Mouse (Mus musculus) forebrain, embryonic 13.5 days (tissue): ENCODE results near the gene D430041D05Rik. TPM values are rescaled to one million over a fixed set of nuclear protein-coding genes. Genes with fewer than 3 reads are reported as not detected.

Experiments used
- ATAC-seq: fragments of 200-750 bp; cut with Nextera tagmentation; 2 replicates; pipeline ENCODE4 v1.8.0; 2017
- H3K27ac ChIP-seq: fragments of 300-500 bp; sonication (generic); 2 replicates; pipeline ENCODE4 v1.5.1; 2015; ENCODE audit warnings: inconsistent platforms, mild to moderate bottlenecking, moderate library complexity
- H3K27me3 ChIP-seq: fragments of 300-500 bp; sonication (generic); 2 replicates; pipeline ENCODE4 v1.6.1; 2015; ENCODE audit warnings: mild to moderate bottlenecking, inconsistent platforms
- H3K36me3 ChIP-seq: fragments of 300-500 bp; sonication (generic); 2 replicates; pipeline ENCODE4 v1.6.1; 2015; ENCODE audit warnings: mild to moderate bottlenecking, inconsistent platforms; ENCODE audit not compliant: poor library complexity, severe bottlenecking
- H3K4me1 ChIP-seq: fragments of 300-500 bp; sonication (generic); 2 replicates; pipeline ENCODE4 v1.6.1; 2015; ENCODE audit warnings: inconsistent platforms
- H3K4me2 ChIP-seq: fragments of 300-500 bp; sonication (generic); 2 replicates; pipeline ENCODE4 v1.6.1; 2015; ENCODE audit warnings: inconsistent platforms, mild to moderate bottlenecking, moderate library complexity
- H3K4me3 ChIP-seq: fragments of 300-500 bp; sonication (generic); 2 replicates; pipeline ENCODE4 v1.5.1; 2015; ENCODE audit warnings: mild to moderate bottlenecking, inconsistent platforms
- H3K9ac ChIP-seq: fragments of 300-500 bp; sonication (generic); 2 replicates; pipeline ENCODE4 v1.6.1; 2015; ENCODE audit warnings: mild to moderate bottlenecking, inconsistent platforms
- H3K9me3 ChIP-seq: fragments of 300-500 bp; sonication (generic); replicated peaks from 2 replicates; pipeline ENCODE4 v1.6.1; 2016; ENCODE audit warnings: inconsistent platforms
- WGBS: fragments of 180-500 bp; shearing (Covaris S2); methylation state at CpG from one replicate; pipeline ENCODE4 v1.1.7; 2015; 5-methylcytosine and 5-hydroxymethylcytosine counted together
- polyA plus RNA-seq: library from polyadenylated mRNA; unstranded; fragments of >200 nt; fragmentation: Nextera tagmentation; extraction: Ambion mirVana; gene quantifications from 2 replicates; pipeline ENCODE4 v1.2.1, GENCODE M21; 2015

The D430041D05Rik gene
- polyA plus RNA-seq, 1 experiment from 2014 or later = 4.6 TPM

DNA sequence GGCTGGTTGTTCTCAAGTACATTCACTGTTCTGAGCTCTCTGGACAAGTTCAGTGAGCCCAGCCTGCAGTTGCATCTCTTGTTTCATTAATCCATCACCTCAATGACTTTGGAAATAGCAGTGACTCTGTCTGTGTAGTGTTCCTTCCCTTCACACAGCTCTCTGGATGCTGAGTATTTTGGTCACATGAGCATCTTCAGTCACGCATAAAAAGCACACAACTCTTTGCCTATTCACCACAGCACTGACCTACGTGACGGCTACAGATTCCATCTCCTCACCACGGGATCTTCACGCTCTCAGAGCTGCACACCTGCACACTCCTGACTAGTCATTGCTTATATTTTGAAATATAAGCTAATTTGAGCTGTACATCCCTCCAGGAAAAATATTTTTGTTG, 202.4 kb downstream of the D430041D05Rik start:
- 60% methylated on average over 5 of the region's 5 CpGs for WGBS
- Histone ChIP-seq H3K4me1 (peaks cover 21% of the 10 kb centered on the region), H3K4me3 (no peak overlapping the region), H3K9me3 (no peaks in the 10 kb centered on the region), H3K9ac (no peak overlapping the region), H3K27me3 (no peaks in the 10 kb centered on the region), H3K4me2 (peak overlapping the region; percentile 24), H3K36me3 (0 out of 2 replicates have a peak, but pooled peaks cover 5% of the 10 kb centered on the region), H3K27ac (peak overlapping the region; percentile 54)
- peak; percentile 40 for ATAC-seq

DNA sequence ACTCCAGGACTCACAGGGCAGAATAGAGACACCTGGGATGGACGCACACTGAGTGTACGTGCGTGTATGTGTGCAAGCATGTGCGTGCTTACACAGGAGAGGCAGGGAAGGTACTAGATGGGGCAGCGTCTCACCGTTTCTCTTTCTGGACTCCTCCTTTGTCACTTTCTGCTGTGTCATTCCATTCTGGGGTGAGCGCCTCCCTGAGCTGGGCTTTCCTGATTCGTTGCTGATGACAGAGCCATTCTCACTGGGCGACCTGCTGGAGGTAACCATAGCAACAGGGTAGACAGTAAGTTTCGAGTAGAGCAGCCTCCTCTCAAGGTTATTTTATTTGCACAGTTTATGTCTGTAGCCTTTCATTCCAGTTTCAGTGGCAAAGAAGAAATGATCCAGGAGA, 202.9 kb downstream of the D430041D05Rik start:
- H3K4me3 ChIP-seq = no peak overlapping the region
- no peaks in the 10 kb centered on the region for H3K9me3 ChIP-seq
- 15% methylated on average over 10 of the region's 10 CpGs for WGBS
- H3K36me3 ChIP-seq = 0 out of 2 replicates have a peak, but pooled peaks cover 5% of the 10 kb centered on the region
- H3K4me2 ChIP-seq = peak overlapping the region; percentile 24
- peak overlapping the region; percentile 46 for H3K9ac ChIP-seq
- no peaks in the 10 kb centered on the region for H3K27me3 ChIP-seq
- H3K4me1 ChIP-seq = peaks cover 21% of the 10 kb centered on the region
- H3K27ac ChIP-seq = peak overlapping the region; percentile 54
- peak; percentile 89 for ATAC-seq

- Histone ChIP-seq H3K4me2 (no peak overlapping the region), H3K27ac (no peak overlapping the region), H3K9ac (no peak overlapping the region), H3K27me3 (no peaks in the 10 kb centered on the region), H3K4me1 (peaks cover 21% of the 10 kb centered on the region), H3K9me3 (no peaks in the 10 kb centered on the region), H3K36me3 (0 out of 2 replicates have a peak, but pooled peaks cover 8% of the 10 kb centered on the region), H3K4me3 (no peak overlapping the region)
- WGBS = 46% methylated on average over 8 of the region's 8 CpGs
- ATAC-seq = no peak
These were observed 205.2 kb downstream of the D430041D05Rik start for GRCm38 (mm10) chr2:104205623-104206022.

- Histone ChIP-seq H3K9me3 (no peaks in the 10 kb centered on the region), H3K4me3 (no peak overlapping the region), H3K4me2 (no peak overlapping the region), H3K9ac (no peak overlapping the region), H3K36me3 (0 out of 2 replicates have a peak, but pooled peaks cover 8% of the 10 kb centered on the region), H3K27me3 (no peaks in the 10 kb centered on the region), H3K27ac (no peak overlapping the region), H3K4me1 (no peaks in the 10 kb centered on the region)
- 58% methylated on average over 3 of the region's 3 CpGs for WGBS
- no peak for ATAC-seq
These were observed 210.6 kb downstream of the D430041D05Rik start for GRCm38 (mm10) chr2:104200211-104200610.

DNA sequence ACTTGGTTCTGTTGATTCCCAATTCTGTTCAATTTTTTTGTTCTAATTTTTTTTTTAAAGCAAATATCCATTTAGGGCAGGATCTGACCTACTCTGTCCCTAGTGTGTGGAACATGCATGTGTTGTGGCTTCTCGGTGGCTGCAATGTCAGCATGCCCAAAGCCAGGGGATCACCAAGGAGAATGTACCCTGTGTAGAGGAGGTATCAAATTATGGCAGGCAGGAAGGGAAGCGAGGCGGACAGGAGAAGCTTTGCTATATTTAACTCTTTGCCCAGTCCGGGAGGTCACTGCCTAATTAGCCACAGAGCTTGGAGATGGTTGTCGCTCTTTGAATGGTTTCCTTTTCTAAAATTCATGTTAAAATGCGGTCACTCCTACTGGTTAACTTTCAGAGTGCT, 212.6 kb downstream of the D430041D05Rik start:
- Histone ChIP-seq H3K36me3 (0 out of 2 replicates have a peak, but pooled peaks cover 3% of the 10 kb centered on the region), H3K4me2 (no peak overlapping the region), H3K4me3 (no peak overlapping the region), H3K9me3 (no peaks in the 10 kb centered on the region), H3K4me1 (no peaks in the 10 kb centered on the region), H3K27me3 (no peaks in the 10 kb centered on the region), H3K9ac (no peak overlapping the region), H3K27ac (no peak overlapping the region)
- WGBS = 89% methylated on average over 6 of the region's 6 CpGs
- ATAC-seq = no peak

GRCm38 (mm10) chr2:104197281-104197680, 213.5 kb downstream of the D430041D05Rik start:
- no peak for ATAC-seq
- Histone ChIP-seq H3K9ac (no peak overlapping the region), H3K27ac (no peak overlapping the region), H3K4me2 (no peak overlapping the region), H3K4me3 (no peak overlapping the region), H3K4me1 (no peaks in the 10 kb centered on the region), H3K36me3 (0 out of 2 replicates have a peak, but pooled peaks cover 3% of the 10 kb centered on the region), H3K27me3 (no peaks in the 10 kb centered on the region), H3K9me3 (no peaks in the 10 kb centered on the region)
- 35% methylated on average over 3 of the region's 3 CpGs for WGBS

DNA sequence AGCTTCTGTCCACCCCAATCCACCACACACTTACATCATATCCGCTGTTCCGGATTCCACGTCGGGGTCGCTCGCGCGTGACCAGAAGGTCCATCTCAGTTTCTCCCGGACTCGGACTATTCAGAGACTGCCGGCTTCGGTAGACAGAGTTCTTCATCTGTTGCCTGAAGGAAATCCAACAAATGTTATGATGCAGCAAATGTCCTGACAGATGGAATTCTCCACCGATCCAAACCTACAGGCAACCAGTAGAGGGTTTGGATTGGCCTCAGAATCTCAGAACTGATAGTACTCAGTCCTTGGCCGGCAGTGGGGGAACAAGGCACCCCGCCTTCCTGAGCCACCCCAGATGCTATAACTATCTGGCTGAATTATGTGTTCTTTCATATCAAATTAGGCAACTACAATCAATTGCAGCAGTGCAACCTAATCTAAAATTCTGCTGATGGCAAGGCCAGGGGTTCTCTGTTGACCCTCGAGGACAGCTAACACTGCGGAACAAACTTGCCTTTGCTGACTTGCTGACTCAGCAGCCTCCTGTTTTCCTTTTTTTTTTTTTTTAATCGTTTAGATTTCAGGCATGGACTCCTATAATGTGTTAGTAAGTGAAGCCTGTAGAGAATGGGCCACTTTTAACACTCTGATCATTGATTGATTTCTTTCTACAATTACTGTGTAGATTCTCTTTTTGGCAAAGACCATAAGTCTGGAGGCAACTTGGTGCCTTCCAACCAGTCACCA, 218.2 kb downstream of the D430041D05Rik start:
- Histone ChIP-seq H3K4me3 (no peak overlapping the region), H3K27ac (no peak overlapping the region), H3K4me2 (no peak overlapping the region), H3K9me3 (no peaks in the 10 kb centered on the region), H3K27me3 (no peaks in the 10 kb centered on the region), H3K36me3 (no peaks in the 10 kb centered on the region), H3K9ac (no peak overlapping the region), H3K4me1 (no peaks in the 10 kb centered on the region)
- ATAC-seq = no peak
- WGBS = 94% methylated on average over 18 of the region's 18 CpGs

DNA sequence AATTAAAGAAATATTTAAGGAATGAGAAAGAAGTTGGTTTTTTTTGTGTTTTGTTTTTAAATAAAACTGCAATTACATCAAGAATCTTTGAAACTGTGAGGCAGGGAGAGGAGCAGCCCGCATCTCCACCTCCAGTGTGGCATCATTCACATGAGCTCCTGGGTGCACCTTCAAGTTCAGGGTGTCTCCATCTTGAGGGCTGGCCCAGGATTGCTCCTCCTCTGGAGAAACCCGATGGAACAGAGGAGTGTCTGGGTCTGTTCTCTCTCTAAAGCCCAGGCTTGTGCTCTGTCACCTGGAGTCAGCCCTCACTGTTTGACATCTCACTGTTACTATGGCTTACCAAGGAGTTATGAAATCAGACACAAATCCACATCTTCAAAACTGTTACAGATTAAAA, 219.1 kb downstream of the D430041D05Rik start:
- no peak for ATAC-seq

DNA sequence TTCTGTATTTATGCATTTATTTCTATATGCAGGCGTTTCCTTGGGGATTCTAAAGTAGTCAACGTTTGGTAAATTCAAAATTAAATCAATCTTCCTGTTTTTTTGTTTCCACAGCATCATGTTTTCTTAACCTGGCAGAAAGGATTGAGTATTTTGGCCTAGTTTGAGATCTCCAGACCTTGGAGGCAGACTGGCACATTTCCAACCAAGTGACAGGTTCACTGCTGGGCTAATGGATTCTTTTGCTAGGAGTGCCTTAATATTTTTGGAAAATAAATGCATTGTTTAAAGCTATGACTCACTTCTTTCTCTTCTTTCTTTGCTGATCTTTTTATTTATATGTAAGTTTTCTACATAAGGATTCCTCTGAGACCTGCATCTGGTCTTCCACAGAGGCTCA, 222.0 kb downstream of the D430041D05Rik start:
- no peak for ATAC-seq
- Histone ChIP-seq H3K9me3 (no peaks in the 10 kb centered on the region), H3K4me1 (no peaks in the 10 kb centered on the region), H3K4me3 (no peak overlapping the region), H3K9ac (no peak overlapping the region), H3K36me3 (no peaks in the 10 kb centered on the region), H3K27me3 (no peaks in the 10 kb centered on the region), H3K27ac (no peak overlapping the region), H3K4me2 (no peak overlapping the region)
- WGBS = 85% methylated on average over 2 of the region's 2 CpGs

More for the DNA sequence above, 219.1 kb downstream of the D430041D05Rik start:
- Histone ChIP-seq H3K4me2 (no peak overlapping the region), H3K27me3 (no peaks in the 10 kb centered on the region), H3K9ac (no peak overlapping the region), H3K4me1 (no peaks in the 10 kb centered on the region), H3K4me3 (no peak overlapping the region), H3K27ac (no peak overlapping the region), H3K9me3 (no peaks in the 10 kb centered on the region), H3K36me3 (no peaks in the 10 kb centered on the region)
- WGBS = 73% methylated on average over 2 of the region's 2 CpGs

- no peak overlapping the region for H3K4me3 ChIP-seq
- no peaks in the 10 kb centered on the region for H3K27me3 ChIP-seq
- no peak overlapping the region for H3K4me2 ChIP-seq
- 81% methylated on average over 3 of the region's 3 CpGs for WGBS
- H3K9me3 ChIP-seq = no peaks in the 10 kb centered on the region
- no peak overlapping the region for H3K9ac ChIP-seq
- no peaks in the 10 kb centered on the region for H3K36me3 ChIP-seq
- H3K4me1 ChIP-seq = no peaks in the 10 kb centered on the region
- no peak for ATAC-seq
- H3K27ac ChIP-seq = no peak overlapping the region
These were observed 223.7 kb downstream of the D430041D05Rik start for GRCm38 (mm10) chr2:104187073-104187472.

DNA sequence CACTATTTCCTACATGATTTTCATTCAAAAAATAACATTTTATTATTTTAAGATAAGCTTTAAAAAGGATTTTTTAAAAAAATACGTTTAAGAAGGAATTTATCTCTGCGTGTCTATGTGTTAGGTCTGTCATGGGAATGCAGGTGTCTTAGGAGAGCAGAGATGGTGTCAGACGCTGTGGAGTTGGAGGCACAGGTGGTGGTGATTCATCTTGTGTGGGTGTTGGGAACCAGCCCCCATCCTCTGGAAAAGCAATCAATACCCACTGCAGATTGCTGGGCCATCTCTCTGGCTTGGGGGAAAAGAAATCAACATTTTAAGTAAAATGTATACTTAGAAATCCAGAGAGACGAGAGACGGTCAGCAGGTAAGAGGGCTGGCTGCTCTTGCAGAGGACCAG, 225.2 kb downstream of the D430041D05Rik start:
- H3K9me3 ChIP-seq = no peaks in the 10 kb centered on the region
- no peak overlapping the region for H3K27ac ChIP-seq
- no peak for ATAC-seq
- H3K4me2 ChIP-seq = no peak overlapping the region
- H3K27me3 ChIP-seq = no peaks in the 10 kb centered on the region
- no peaks in the 10 kb centered on the region for H3K4me1 ChIP-seq
- WGBS = 92% methylated on average over 5 of the region's 5 CpGs
- H3K9ac ChIP-seq = no peak overlapping the region
- H3K36me3 ChIP-seq = no peaks in the 10 kb centered on the region
- no peak overlapping the region for H3K4me3 ChIP-seq

DNA sequence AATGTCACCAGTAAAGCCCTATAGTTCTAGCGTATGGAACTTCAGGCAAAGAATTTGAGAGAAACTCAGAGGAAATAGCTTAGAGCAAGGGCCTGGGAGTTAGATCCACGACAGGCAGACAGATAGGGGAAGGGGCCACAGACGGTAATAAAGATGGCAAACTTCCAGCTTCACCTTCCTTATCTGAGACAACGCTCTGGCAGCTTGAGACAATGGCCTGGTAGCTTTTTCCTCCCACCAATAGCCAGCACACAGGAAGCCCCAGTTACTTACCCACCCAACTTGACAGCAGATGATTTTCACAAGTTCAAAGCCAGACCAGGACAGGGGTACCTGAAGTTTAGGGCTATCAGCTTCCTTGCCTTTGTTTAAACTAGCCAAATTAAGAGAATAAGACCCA, 226.5 kb downstream of the D430041D05Rik start:
- WGBS = 65% methylated on average over 4 of the region's 4 CpGs
- no peak overlapping the region for H3K4me3 ChIP-seq
- no peak for ATAC-seq

More for the DNA sequence above, 226.5 kb downstream of the D430041D05Rik start:
- H3K27me3 ChIP-seq = no peaks in the 10 kb centered on the region
- no peaks in the 10 kb centered on the region for H3K4me1 ChIP-seq
- no peaks in the 10 kb centered on the region for H3K36me3 ChIP-seq
- H3K9me3 ChIP-seq = no peaks in the 10 kb centered on the region
- H3K9ac ChIP-seq = no peak overlapping the region
- H3K4me2 ChIP-seq = no peak overlapping the region
- H3K27ac ChIP-seq = no peak overlapping the region
